Mouse (Mus musculus): ENCODE data around the gene Fus. TPM values are rescaled to one million over a fixed set of nuclear protein-coding genes. Genes with fewer than 3 reads are reported as not detected.

Gene Fus
- total RNA-seq, 1 experiment from 2014 or later: 309 TPM

Other genes with a start within 250 kb of the Fus start
- not detected in 2 replicates for gene Ctf2, start 235.3 kb upstream of the Fus start, total RNA-seq (2021)
- gene Fbxl19, start 222.9 kb upstream of the Fus start, total RNA-seq (2021): 18.3 and 18.5 TPM in 2 replicates
- 31.5 and 37.2 TPM in 2 replicates for gene Orai3, start 197.6 kb upstream of the Fus start, total RNA-seq (2021)
- 36.9 and 49.8 TPM in 2 replicates for gene Setd1a, start 190.8 kb upstream of the Fus start, total RNA-seq (2021)
- gene Gm49388, start 181.8 kb upstream of the Fus start, total RNA-seq (2021): 4.4 and 6.9 TPM in 2 replicates
- 49.1 and 66.2 TPM in 2 replicates for gene Hsd3b7, start 166.9 kb upstream of the Fus start, total RNA-seq (2021)
- 101 and 122 TPM in 2 replicates for gene Stx4a, start 143.2 kb upstream of the Fus start, total RNA-seq (2021)
- gene Stx1b, start 142.9 kb upstream of the Fus start, total RNA-seq (2021): 4.2 and 8.0 TPM in 2 replicates
- gene Zfp646, start 91.2 kb upstream of the Fus start, total RNA-seq (2021): 41.2 and 42.2 TPM in 2 replicates
- 9.3 and 11.3 TPM in 2 replicates for gene Zfp668, start 90.6 kb upstream of the Fus start, total RNA-seq (2021)
- gene Prss53, start 76.5 kb upstream of the Fus start, total RNA-seq (2021): 1.2 and 2.2 TPM in 2 replicates
- gene Gm21974, start 72.0 kb upstream of the Fus start, total RNA-seq (2021): not detected in 2 replicates
- gene Vkorc1, start 71.8 kb upstream of the Fus start, total RNA-seq (2021): 69.5 and 76.6 TPM in 2 replicates
- gene Bckdk, start 63.4 kb upstream of the Fus start, total RNA-seq (2021): 119 and 123 TPM in 2 replicates
- gene Kat8, start 54.9 kb upstream of the Fus start, total RNA-seq (2021): 30.0 and 32.6 TPM in 2 replicates
- gene Prss8, start 37.4 kb upstream of the Fus start, total RNA-seq (2021): 0.15 TPM in 1 of 2 replicates, not detected in the other
- 4.4 and 9.7 TPM in 2 replicates for gene Prss36, start 20.7 kb upstream of the Fus start, total RNA-seq (2021)
- 2.8 and 5.5 TPM in 2 replicates for gene Pycard, start 26.4 kb downstream of the Fus start, total RNA-seq (2021)
- 0.24 TPM in 1 of 2 replicates, not detected in the other for gene Trim72, start 36.5 kb downstream of the Fus start, total RNA-seq (2021)
- gene Itgam, start 95.2 kb downstream of the Fus start, total RNA-seq (2021): 2.5 and 2.9 TPM in 2 replicates
- gene Gm49368, start 95.2 kb downstream of the Fus start, total RNA-seq (2021): not detected in 2 replicates
- 0.71 and 0.97 TPM in 2 replicates for gene Itgax, start 162.1 kb downstream of the Fus start, total RNA-seq (2021)
- not detected in 2 replicates for gene Itgad, start 186.9 kb downstream of the Fus start, total RNA-seq (2021)
- gene Cox6a2, start 238.9 kb downstream of the Fus start, total RNA-seq (2021): 2.8 and 5.0 TPM in 2 replicates

Measured in adrenal gland, postnatal 25 days (tissue).